Mouse (Mus musculus) C2C12 (cell line): ENCODE measurements around the gene Gm5788.
"Not testable (repeated sequence)": the region's sequence is repeated elsewhere in the genome, so short reads cannot be mapped to it uniquely, and the experiment has no call there.

ENCODE experiments used
- CEBPB ChIP-seq: IDR thresholded peaks from one replicate; pipeline ENCODE4 v1.6.1; 2011; ENCODE audit warnings: low read depth, mild to moderate bottlenecking, control low read depth, moderate library complexity
- CTCF ChIP-seq: IDR thresholded peaks from one replicate; pipeline ENCODE4 v1.5.1; 2011; ENCODE audit not compliant: control insufficient read depth, insufficient read depth, insufficient read length
- MAX ChIP-seq: IDR thresholded peaks from one replicate; pipeline ENCODE4 v1.6.1; 2011; ENCODE audit warnings: mild to moderate bottlenecking, control low read depth
- MYOD1 ChIP-seq: IDR thresholded peaks from one replicate; pipeline ENCODE4 v1.6.1; 2011; ENCODE audit warnings: low read depth; ENCODE audit not compliant: control insufficient read depth, insufficient read length
- MYOG ChIP-seq: IDR thresholded peaks from one replicate; pipeline ENCODE4 v1.6.1; 2011; ENCODE audit not compliant: control insufficient read depth, insufficient read length; ENCODE audit errors: extremely low read depth
- USF1 ChIP-seq: IDR thresholded peaks from one replicate; pipeline ENCODE4 v1.6.1; 2011; ENCODE audit warnings: low read depth, mild to moderate bottlenecking, control low read depth, moderate library complexity

DNA sequence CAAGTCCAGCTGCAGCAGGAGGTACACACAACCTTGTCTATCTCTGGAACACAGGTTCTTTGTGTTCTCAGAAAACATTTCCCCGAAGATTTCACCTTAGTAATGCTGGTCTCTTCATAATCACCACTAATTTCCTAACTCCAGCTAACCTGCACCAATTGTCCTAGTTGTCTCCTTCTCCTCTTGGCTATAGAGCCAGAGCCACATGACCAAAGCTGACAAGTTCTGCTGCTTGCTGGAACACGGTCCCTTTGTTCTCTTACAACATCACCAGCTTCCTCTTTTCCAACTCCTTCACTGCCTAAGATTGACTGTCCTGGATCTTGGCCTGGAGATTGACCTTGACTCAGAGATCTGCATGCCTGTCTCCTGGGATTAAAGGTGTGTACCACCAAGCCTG is 5.8 kb upstream of the Gm5788 start:
- not testable (repeated sequence) for TF ChIP-seq CTCF, USF1, MAX, MYOD1, MYOG, CEBPB
